In the genomic region with DNA sequence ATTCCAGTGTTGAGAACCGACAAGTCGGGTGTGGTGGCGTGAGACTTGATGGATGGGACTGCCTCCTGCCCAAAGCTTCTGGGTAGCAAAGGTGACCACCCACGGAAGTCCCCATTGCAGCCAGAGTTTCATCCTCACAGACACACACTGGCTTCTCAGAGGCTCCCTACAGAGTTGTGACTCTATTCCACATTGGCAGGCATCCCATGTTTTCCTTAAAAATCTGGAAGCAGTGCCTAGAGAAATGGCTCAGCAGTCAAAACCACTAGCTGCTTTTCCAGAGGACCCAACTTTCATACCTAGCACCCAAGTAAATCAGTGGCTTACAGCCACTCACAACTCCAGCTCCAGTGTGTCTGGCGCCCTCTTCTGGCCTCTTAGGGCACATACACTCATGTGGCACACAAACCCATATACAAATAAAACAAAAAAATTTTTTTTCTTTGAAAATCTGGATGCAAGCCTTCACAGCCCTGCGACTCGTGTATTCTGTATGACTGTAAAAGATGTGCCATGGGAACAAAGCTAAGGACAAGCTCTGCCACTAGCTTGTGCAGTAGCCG, we compare ENCODE assay signal across 12 mouse cellular contexts. TPM values are rescaled to one million over a fixed set of nuclear protein-coding genes. Genes with fewer than 3 reads are reported as not detected.
DNase-seq lines count a peak whose midpoint lies in the region; ATAC-seq and TF ChIP-seq lines count a peak whose summit lies in the region.
"Had no signal": no experiment of that assay in that cellular context is flagged by ENCODE, and none has a peak within 500 bp of the region (broad histone marks: within the 10 kb centered on the region; RNA-seq: fewer than 3 reads in every experiment).

No protein-coding gene starts in this region.

- no peaks in the 10 kb centered on the region for H3K36me3 ChIP-seq in lung, postnatal 0 days (ENCODE audit: insufficient read depth, low read length)

- H3K4me2 ChIP-seq in lung, postnatal 0 days (replicated peaks; ENCODE audit: low read depth, low read length): no peak overlapping the region

- H3K9me3 ChIP-seq in lung, postnatal 0 days (ENCODE audit: low read length): no peaks in the 10 kb centered on the region

- H3K27ac ChIP-seq in lung, postnatal 0 days (ENCODE audit: low read length): no peak overlapping the region
- H3K27ac ChIP-seq in bone marrow, adult 2 months (ENCODE audit: control insufficient read depth, insufficient read depth, low read depth, low read length, poor library complexity): no peak overlapping the region

- no peak for TF ChIP-seq CTCF in lung, postnatal 0 days (IDR thresholded peaks at IDR 0.05)
- TF ChIP-seq CTCF in bone marrow, adult 2 months (IDR thresholded peaks at IDR 0.05; ENCODE audit: control insufficient read depth, insufficient read depth, low read length): peak; percentile 34; the same call in 1 of the 2 replicates

- no peak overlapping the region for H3K9ac ChIP-seq in lung, postnatal 0 days (replicated peaks; ENCODE audit: low read depth)

- TF ChIP-seq EP300 in lung, postnatal 0 days (IDR thresholded peaks at IDR 0.05): no peak

- DNase-seq in heart, adult 11 months: peak; percentile 86
- DNase-seq in heart, adult 8-10 months (ENCODE audit: low spot score): no peak
- DNase-seq in lung, postnatal 10 days: peak; percentile 24
- DNase-seq in lung, postnatal 0 days (ENCODE audit: low spot score): no peak
- peak; percentile 22 to 23 for DNase-seq in right cerebral cortex, postnatal 36 days (ENCODE audit: low spot score in 2 of 2)
- DNase-seq in kidney, adult 8-10 months: no peak
- DNase-seq in urinary bladder, adult 2 months (ENCODE audit: low spot score): no peak
- DNase-seq: lung, adult 18-20 months had no signal

- ATAC-seq in lung, postnatal 0 days: no peak

- H3K4me3 ChIP-seq in lung, postnatal 0 days (ENCODE audit: low read depth, low read length): no peak overlapping the region
- no peak overlapping the region for H3K4me3 ChIP-seq in bone marrow, adult 2 months (replicated peaks; ENCODE audit: control insufficient read depth, low read depth, low read length)

- no peaks in the 10 kb centered on the region for H3K4me1 ChIP-seq in lung, postnatal 0 days (ENCODE audit: insufficient read depth, low read depth, low read length)
- H3K4me1 ChIP-seq in bone marrow, adult 2 months (ENCODE audit: control insufficient read depth, insufficient read depth, low read length): no peaks in the 10 kb centered on the region; the same call in 1 of the 2 replicates

- no peak for TF ChIP-seq POLR2A in bone marrow, adult 2 months (IDR thresholded peaks at IDR 0.05; ENCODE audit: borderline replicate concordance, control insufficient read depth, low read depth, low read length)

- 60% methylated on average over 8 of the region's 8 CpGs for WGBS in lung, postnatal 0 days
- WGBS in bone marrow, adult 2 months: 76% methylated on average over 8 of the region's 8 CpGs

- H3K27me3 ChIP-seq in lung, postnatal 0 days (replicated peaks; ENCODE audit: insufficient read depth, low read length): no peaks in the 10 kb centered on the region

RNA-seq across cellular contexts. Expression of a gene that starts 10.9 kb away (rescaled TPM):
- total RNA-seq in heart, adult 8-10 months (2022): 1 to 10 TPM in 2 of 4 experiments, under 1 TPM in 2; 0.89 to 1.3 (median 1.1) TPM
- polyA plus RNA-seq in lung, postnatal 0 days (2015; fragmentation: Nextera tagmentation; extraction: Ambion mirVana): 8.0 and 9.3 TPM in 2 replicates
- polyA plus RNA-seq in bone marrow, adult 2 months (2011; ENCODE audit: insufficient read depth, insufficient read length, low replicate concordance, missing spikeins): 0.97 and 2.7 TPM in 2 replicates
- polyA plus RNA-seq in urinary bladder, adult 2 months (2012; rRNA removed): 2.9 and 3.1 TPM in 2 replicates

RNA-seq across cellular contexts. Expression of a gene that starts 11.3 kb away (rescaled TPM):
- not detected for total RNA-seq in heart, adult 8-10 months (2022)
- polyA plus RNA-seq in lung, postnatal 0 days (2015; fragmentation: Nextera tagmentation; extraction: Ambion mirVana): 0.23 TPM in 2 replicates
- polyA plus RNA-seq in bone marrow, adult 2 months (2011; ENCODE audit: insufficient read depth, insufficient read length, low replicate concordance, missing spikeins): not detected in 2 replicates
- polyA plus RNA-seq in urinary bladder, adult 2 months (2012; rRNA removed): 0.12 TPM in 1 of 2 replicates, not detected in the other
- total RNA-seq: monocyte, adult 5-6 weeks had no signal
- polyA plus RNA-seq: hindbrain, embryonic 11.5 days had no signal

RNA-seq across cellular contexts. Expression of a gene that starts 29.5 kb away (rescaled TPM):
- 10 to 100 TPM; 20.0 to 23.2 (median 21.8) TPM for total RNA-seq in heart, adult 8-10 months (2022)
- polyA plus RNA-seq in lung, postnatal 0 days (2015; fragmentation: Nextera tagmentation; extraction: Ambion mirVana): 20.0 and 20.9 TPM in 2 replicates
- polyA plus RNA-seq in bone marrow, adult 2 months (2011; ENCODE audit: insufficient read depth, insufficient read length, low replicate concordance, missing spikeins): 111 and 154 TPM in 2 replicates
- 23.8 and 25.0 TPM in 2 replicates for polyA plus RNA-seq in urinary bladder, adult 2 months (2012; rRNA removed)

RNA-seq across cellular contexts. Expression of a gene that starts 46.9 kb away (rescaled TPM):
- total RNA-seq in heart, adult 8-10 months (2022): 100 to 1,000 TPM; 429 to 518 (median 467) TPM
- 616 and 675 TPM in 2 replicates for polyA plus RNA-seq in lung, postnatal 0 days (2015; fragmentation: Nextera tagmentation; extraction: Ambion mirVana)
- 1,523 and 1,859 TPM in 2 replicates for polyA plus RNA-seq in bone marrow, adult 2 months (2011; ENCODE audit: insufficient read depth, insufficient read length, low replicate concordance, missing spikeins)
- polyA plus RNA-seq in urinary bladder, adult 2 months (2012; rRNA removed): 1,805 and 1,865 TPM in 2 replicates

RNA-seq across cellular contexts. Expression of a gene that starts 57.2 kb away (rescaled TPM):
- total RNA-seq in heart, adult 8-10 months (2022): 100 to 1,000 TPM; 130 to 157 (median 141) TPM
- polyA plus RNA-seq in lung, postnatal 0 days (2015; fragmentation: Nextera tagmentation; extraction: Ambion mirVana): 0.21 and 0.35 TPM in 2 replicates
- polyA plus RNA-seq in bone marrow, adult 2 months (2011; ENCODE audit: insufficient read depth, insufficient read length, low replicate concordance, missing spikeins): not detected in 2 replicates
- polyA plus RNA-seq in urinary bladder, adult 2 months (2012; rRNA removed): 0.11 and 0.22 TPM in 2 replicates
- polyA plus RNA-seq: hindbrain, embryonic 11.5 days; thymus, postnatal 0 days had no signal

Comparison
In these comparisons a context has a peak if more than half of its experiments do, and no peak if none do; other contexts are left out.
1. DNase-seq: peak in heart, adult 11 months (single experiment), lung, postnatal 10 days (single experiment) and right cerebral cortex, postnatal 36 days (2 of 2); none in heart, adult 8-10 months (single experiment), lung, postnatal 0 days (single experiment), kidney, adult 8-10 months (0 of 2) and urinary bladder, adult 2 months (single experiment).